9 mouse cellular contexts compared by ENCODE assay signal in genomic region chr9:44579392-44579791, GRCm38 (mm10). TPM values are rescaled to one million over a fixed set of nuclear protein-coding genes. Genes with fewer than 3 reads are reported as not detected.
DNase-seq lines count a peak whose midpoint lies in the region; ATAC-seq lines count a peak whose summit lies in the region.
"Had no signal": no experiment of that assay in that cellular context is flagged by ENCODE, and none has a peak within 500 bp of the region (broad histone marks: within the 10 kb centered on the region; RNA-seq: fewer than 3 reads in every experiment).

No protein-coding gene starts in this region.

- H3K9ac ChIP-seq in heart, embryonic 14.5 days (ENCODE audit: low read length): no peak overlapping the region
- peak overlapping the region; percentile 17 for H3K9ac ChIP-seq in liver, embryonic 16.5 days (ENCODE audit: low read depth, low read length)
- H3K9ac ChIP-seq: limb, embryonic 15.5 days had no signal

- H3K27ac ChIP-seq in heart, embryonic 14.5 days (replicated peaks in 1 of 2; ENCODE audit: control insufficient read depth in 1 of 2, insufficient read depth in 1 of 2, low read depth in 2 of 2, low read length in 2 of 2): no peak overlapping the region
- H3K27ac ChIP-seq in liver, embryonic 16.5 days (ENCODE audit: low read length): peak overlapping the region; percentile 81
- H3K27ac ChIP-seq: limb, embryonic 15.5 days had no signal

- H3K4me1 ChIP-seq in heart, embryonic 14.5 days (ENCODE audit: control insufficient read depth in 2 of 2, insufficient read depth in 2 of 2, low read length in 2 of 2): peaks cover 0 to 3% of the 10 kb centered on the region in 2 experiments; a peak in 1 of 4 replicates
- peaks cover 25% of the 10 kb centered on the region for H3K4me1 ChIP-seq in liver, embryonic 16.5 days (ENCODE audit: control insufficient read depth, low read depth, low read length)
- H3K4me1 ChIP-seq: limb, embryonic 15.5 days had no signal

- intact Hi-C loops in left cerebral cortex, postnatal 14 days (cut with DNase I): no loop called here

- peak; percentile 9 to 52 for DNase-seq in left cerebral cortex, postnatal 14 days (ENCODE audit: low spot score in 2 of 2)
- DNase-seq in left cerebral cortex, adult 18-20 months (ENCODE audit: low spot score in 2 of 2): no peak
- DNase-seq in spleen, postnatal 14 days (ENCODE audit: low spot score in 2 of 2): peak; percentile 55 to 68
- no peak for DNase-seq in adrenal gland, postnatal 25 days
- no peak for DNase-seq in yolk sac, embryonic 10.5 days (ENCODE audit: low spot score)
- DNase-seq in urinary bladder, postnatal 4 days (ENCODE audit: low spot score in 2 of 2): no peak

- peak overlapping the region; percentile 33 for H3K4me2 ChIP-seq in heart, embryonic 14.5 days (ENCODE audit: low read length)
- H3K4me2 ChIP-seq in liver, embryonic 16.5 days (ENCODE audit: low read depth, low read length): peak overlapping the region; percentile 64
- H3K4me2 ChIP-seq: limb, embryonic 15.5 days had no signal

- no peak for ATAC-seq in heart, embryonic 14.5 days (ENCODE audit: insufficient number of reproducible peaks, insufficient read depth, low FRiP score, low read depth)
- peak; percentile 70 for ATAC-seq in liver, embryonic 16.5 days (ENCODE audit: low read depth)

- H3K9me3 ChIP-seq in heart, embryonic 14.5 days (ENCODE audit: control insufficient read depth, low read length): peaks cover 8% of the 10 kb centered on the region; the same call in 1 of the 2 replicates
- peaks cover 9% of the 10 kb centered on the region; the same call in 1 of the 2 replicates for H3K9me3 ChIP-seq in liver, embryonic 16.5 days (replicated peaks; ENCODE audit: control insufficient read depth, low read length)
- H3K9me3 ChIP-seq: limb, embryonic 15.5 days had no signal

- no peak overlapping the region for H3K4me3 ChIP-seq in heart, embryonic 14.5 days (ENCODE audit: control insufficient read depth in 1 of 2, insufficient read depth in 1 of 2, low read depth in 1 of 2, low read length in 2 of 2)
- H3K4me3 ChIP-seq in liver, embryonic 16.5 days (ENCODE audit: low read depth, low read length): peak overlapping the region; percentile 43
- H3K4me3 ChIP-seq: limb, embryonic 15.5 days had no signal

- no peaks in the 10 kb centered on the region for H3K36me3 ChIP-seq in heart, embryonic 14.5 days (ENCODE audit: control insufficient read depth, insufficient read depth, low read length)
- no peaks in the 10 kb centered on the region for H3K36me3 ChIP-seq in liver, embryonic 16.5 days (ENCODE audit: control insufficient read depth, insufficient read depth)
- H3K36me3 ChIP-seq: limb, embryonic 15.5 days had no signal

- no peaks in the 10 kb centered on the region for H3K27me3 ChIP-seq in heart, embryonic 14.5 days (ENCODE audit: control insufficient read depth, insufficient read depth, low read length)
- H3K27me3 ChIP-seq in liver, embryonic 16.5 days (ENCODE audit: control insufficient read depth, insufficient read depth, low read depth, low read length): no peaks in the 10 kb centered on the region
- H3K27me3 ChIP-seq: limb, embryonic 15.5 days had no signal

- 16% methylated on average over 6 of the region's 6 CpGs for WGBS in heart, embryonic 14.5 days
- 8% methylated on average over 6 of the region's 6 CpGs for WGBS in liver, embryonic 16.5 days (ENCODE audit: insufficient replicate concordance)

RNA-seq across cellular contexts. Expression of gene Cxcr5, which starts 17.7 kb away (rescaled TPM):
- not detected for total RNA-seq in left cerebral cortex, postnatal 14 days (2021)
- not detected for total RNA-seq in left cerebral cortex, adult 18-20 months (2021)
- polyA plus RNA-seq in heart, embryonic 14.5 days (2014; fragmentation: Nextera tagmentation; extraction: Ambion mirVana): not detected in 2 replicates
- polyA plus RNA-seq in liver, embryonic 16.5 days (2015; fragmentation: Nextera tagmentation; extraction: Ambion mirVana): 0.14 TPM in 1 of 2 replicates, not detected in the other
- total RNA-seq in adrenal gland, postnatal 25 days (2021): 0.18 TPM in 1 of 2 replicates, not detected in the other

RNA-seq across cellular contexts. Expression of gene Ddx6, which starts 25.3 kb away (rescaled TPM):
- total RNA-seq in left cerebral cortex, postnatal 14 days (2021): 100 to 1,000 TPM; 110 to 112 TPM
- 100 to 1,000 TPM; 145 to 155 TPM for total RNA-seq in left cerebral cortex, adult 18-20 months (2021)
- 12.9 and 14.9 TPM in 2 replicates for polyA plus RNA-seq in heart, embryonic 14.5 days (2014; fragmentation: Nextera tagmentation; extraction: Ambion mirVana)
- 4.5 and 5.5 TPM in 2 replicates for polyA plus RNA-seq in liver, embryonic 16.5 days (2015; fragmentation: Nextera tagmentation; extraction: Ambion mirVana)
- total RNA-seq in adrenal gland, postnatal 25 days (2021): 126 and 145 TPM in 2 replicates

Comparison
In these comparisons a context has a peak if more than half of its experiments do, and no peak if none do; other contexts are left out.
1. DNase-seq: peak in left cerebral cortex, postnatal 14 days (2 of 2) and spleen, postnatal 14 days (2 of 2); none in left cerebral cortex, adult 18-20 months (0 of 2), adrenal gland, postnatal 25 days (single experiment), yolk sac, embryonic 10.5 days (single experiment) and urinary bladder, postnatal 4 days (0 of 2).